Mouse (Mus musculus): ENCODE data around the gene Armc2. TPM values are rescaled to one million over a fixed set of nuclear protein-coding genes. Genes with fewer than 3 reads are reported as not detected.

Armc2 gene
- polyA plus RNA-seq, 1 experiment from 2014 or later: 2.4 TPM

- H3K27ac ChIP-seq (replicated peaks; ENCODE audit: low read depth, low read length): no peak overlapping the region
- DNase-seq (ENCODE audit: low spot score) (no peak), ATAC-seq (replicated peaks; ENCODE audit: insufficient number of reproducible peaks, low FRiP score, low TSS enrichment, low read depth) (no peak)
- no peak overlapping the region for H3K4me2 ChIP-seq (ENCODE audit: low read depth, low read length)
- H3K4me1 ChIP-seq (ENCODE audit: control insufficient read depth, insufficient read depth, low read length): peaks cover 2% of the 10 kb centered on the region; the same call in 1 of the 2 replicates
- H3K4me3 ChIP-seq (ENCODE audit: low read depth, low read length): no peak overlapping the region
- H3K36me3 ChIP-seq (replicated peaks; ENCODE audit: control insufficient read depth, insufficient read depth, low read depth, low read length): no peaks in the 10 kb centered on the region
- no peak overlapping the region for H3K9ac ChIP-seq (replicated peaks; ENCODE audit: low read length)
- H3K27me3 ChIP-seq (ENCODE audit: control insufficient read depth, insufficient read depth, low read length): no peaks in the 10 kb centered on the region
- no peaks in the 10 kb centered on the region for H3K9me3 ChIP-seq (replicated peaks; ENCODE audit: control insufficient read depth, low read length)
These were observed 82.8 kb downstream of the Armc2 start for GRCm38 (mm10) chr10:41935476-41935829.

- 21% methylated on average over 21 of the region's 21 CpGs for WGBS
- ATAC-seq (replicated peaks; ENCODE audit: insufficient number of reproducible peaks, low FRiP score, low TSS enrichment, low read depth): no peak; the same call in 1 of the 2 replicates
- H3K9ac ChIP-seq (replicated peaks; ENCODE audit: low read length): peak overlapping the region; percentile 41
- peak overlapping the region; percentile 32 for H3K4me2 ChIP-seq (ENCODE audit: low read depth, low read length)
- no peak overlapping the region for H3K27ac ChIP-seq (replicated peaks; ENCODE audit: low read depth, low read length)
- no peak overlapping the region for H3K4me3 ChIP-seq (ENCODE audit: low read depth, low read length)
- peak; percentile 27 for DNase-seq (ENCODE audit: low spot score)
- H3K36me3 ChIP-seq (replicated peaks; ENCODE audit: control insufficient read depth, insufficient read depth, low read depth, low read length): no peaks in the 10 kb centered on the region
- no peaks in the 10 kb centered on the region for H3K9me3 ChIP-seq (replicated peaks; ENCODE audit: control insufficient read depth, low read length)
- H3K4me1 ChIP-seq (ENCODE audit: control insufficient read depth, insufficient read depth, low read length): peaks cover 2% of the 10 kb centered on the region; the same call in 1 of the 2 replicates
- H3K27me3 ChIP-seq (ENCODE audit: control insufficient read depth, insufficient read depth, low read length): no peaks in the 10 kb centered on the region
These were observed 83.4 kb downstream of the Armc2 start for GRCm38 (mm10) chr10:41934633-41935475.

- Histone ChIP-seq H3K4me2 (ENCODE audit: low read depth, low read length) (no peak overlapping the region), H3K4me1 (ENCODE audit: control insufficient read depth, insufficient read depth, low read length) (peaks cover 2% of the 10 kb centered on the region; the same call in 1 of the 2 replicates), H3K9me3 (replicated peaks; ENCODE audit: control insufficient read depth, low read length) (no peaks in the 10 kb centered on the region), H3K4me3 (ENCODE audit: low read depth, low read length) (no peak overlapping the region), H3K27ac (replicated peaks; ENCODE audit: low read depth, low read length) (no peak overlapping the region), H3K9ac (replicated peaks; ENCODE audit: low read length) (no peak overlapping the region), H3K36me3 (replicated peaks; ENCODE audit: control insufficient read depth, insufficient read depth, low read depth, low read length) (no peaks in the 10 kb centered on the region), H3K27me3 (ENCODE audit: control insufficient read depth, insufficient read depth, low read length) (no peaks in the 10 kb centered on the region)
- peak; percentile 60 for DNase-seq (ENCODE audit: low spot score)
- ATAC-seq (replicated peaks; ENCODE audit: insufficient number of reproducible peaks, low FRiP score, low TSS enrichment, low read depth): no peak
- WGBS: 63% methylated on average over 6 of the region's 6 CpGs
These were observed 84.7 kb downstream of the Armc2 start for GRCm38 (mm10) chr10:41933536-41933935.

GRCm38 (mm10) chr10:41932943-41933342 is 85.3 kb downstream of the Armc2 start:
- Histone ChIP-seq H3K4me1 (ENCODE audit: control insufficient read depth, insufficient read depth, low read length) (peaks cover 2% of the 10 kb centered on the region; the same call in 1 of the 2 replicates), H3K4me3 (ENCODE audit: low read depth, low read length) (no peak overlapping the region), H3K9ac (replicated peaks; ENCODE audit: low read length) (no peak overlapping the region), H3K36me3 (replicated peaks; ENCODE audit: control insufficient read depth, insufficient read depth, low read depth, low read length) (no peaks in the 10 kb centered on the region), H3K9me3 (replicated peaks; ENCODE audit: control insufficient read depth, low read length) (no peaks in the 10 kb centered on the region), H3K27me3 (ENCODE audit: control insufficient read depth, insufficient read depth, low read length) (no peaks in the 10 kb centered on the region), H3K27ac (replicated peaks; ENCODE audit: low read depth, low read length) (no peak overlapping the region), H3K4me2 (ENCODE audit: low read depth, low read length) (no peak overlapping the region)
- DNase-seq (ENCODE audit: low spot score) (no peak), ATAC-seq (replicated peaks; ENCODE audit: insufficient number of reproducible peaks, low FRiP score, low TSS enrichment, low read depth) (no peak)
- 86% methylated on average over 5 of the region's 5 CpGs for WGBS

GRCm38 (mm10) chr10:41931962-41932361 is 86.3 kb downstream of the Armc2 start:
- no peaks in the 10 kb centered on the region for H3K36me3 ChIP-seq (replicated peaks; ENCODE audit: control insufficient read depth, insufficient read depth, low read depth, low read length)
- no peak overlapping the region for H3K4me2 ChIP-seq (ENCODE audit: low read depth, low read length)
- H3K4me1 ChIP-seq (ENCODE audit: control insufficient read depth, insufficient read depth, low read length): peaks cover 2% of the 10 kb centered on the region; the same call in 1 of the 2 replicates
- DNase-seq (ENCODE audit: low spot score) (no peak), ATAC-seq (replicated peaks; ENCODE audit: insufficient number of reproducible peaks, low FRiP score, low TSS enrichment, low read depth) (no peak)
- 84% methylated on average over 12 of the region's 12 CpGs for WGBS
- no peaks in the 10 kb centered on the region for H3K27me3 ChIP-seq (ENCODE audit: control insufficient read depth, insufficient read depth, low read length)
- no peak overlapping the region for H3K4me3 ChIP-seq (ENCODE audit: low read depth, low read length)
- H3K27ac ChIP-seq (replicated peaks; ENCODE audit: low read depth, low read length): no peak overlapping the region
- H3K9me3 ChIP-seq (replicated peaks; ENCODE audit: control insufficient read depth, low read length): no peaks in the 10 kb centered on the region
- H3K9ac ChIP-seq (replicated peaks; ENCODE audit: low read length): no peak overlapping the region

- Histone ChIP-seq H3K36me3 (replicated peaks; ENCODE audit: control insufficient read depth, insufficient read depth, low read depth, low read length) (no peaks in the 10 kb centered on the region), H3K4me1 (ENCODE audit: control insufficient read depth, insufficient read depth, low read length) (peaks cover 2% of the 10 kb centered on the region; the same call in 1 of the 2 replicates), H3K4me2 (ENCODE audit: low read depth, low read length) (no peak overlapping the region), H3K4me3 (ENCODE audit: low read depth, low read length) (no peak overlapping the region), H3K27me3 (ENCODE audit: control insufficient read depth, insufficient read depth, low read length) (no peaks in the 10 kb centered on the region), H3K9ac (replicated peaks; ENCODE audit: low read length) (no peak overlapping the region), H3K9me3 (replicated peaks; ENCODE audit: control insufficient read depth, low read length) (no peaks in the 10 kb centered on the region), H3K27ac (replicated peaks; ENCODE audit: low read depth, low read length) (no peak overlapping the region)
- ATAC-seq (replicated peaks; ENCODE audit: insufficient number of reproducible peaks, low FRiP score, low TSS enrichment, low read depth) (no peak), DNase-seq (ENCODE audit: low spot score) (no peak)
- 63% methylated on average over 4 of the region's 4 CpGs for WGBS
These were observed 87.3 kb downstream of the Armc2 start for GRCm38 (mm10) chr10:41930966-41931365.

- Histone ChIP-seq H3K4me2 (ENCODE audit: low read depth, low read length) (no peak overlapping the region), H3K4me3 (ENCODE audit: low read depth, low read length) (no peak overlapping the region), H3K27me3 (ENCODE audit: control insufficient read depth, insufficient read depth, low read length) (no peaks in the 10 kb centered on the region), H3K4me1 (ENCODE audit: control insufficient read depth, insufficient read depth, low read length) (no peaks in the 10 kb centered on the region), H3K36me3 (replicated peaks; ENCODE audit: control insufficient read depth, insufficient read depth, low read depth, low read length) (no peaks in the 10 kb centered on the region), H3K9me3 (replicated peaks; ENCODE audit: control insufficient read depth, low read length) (no peaks in the 10 kb centered on the region), H3K27ac (replicated peaks; ENCODE audit: low read depth, low read length) (no peak overlapping the region), H3K9ac (replicated peaks; ENCODE audit: low read length) (no peak overlapping the region)
- WGBS: 86% methylated on average over 14 of the region's 14 CpGs
- DNase-seq (ENCODE audit: low spot score) (no peak), ATAC-seq (replicated peaks; ENCODE audit: insufficient number of reproducible peaks, low FRiP score, low TSS enrichment, low read depth) (no peak)
These were observed 91.5 kb downstream of the Armc2 start for GRCm38 (mm10) chr10:41926726-41927125.

GRCm38 (mm10) chr10:41912290-41912994 is 105.8 kb downstream of the Armc2 start:
- Histone ChIP-seq H3K4me3 (ENCODE audit: low read depth, low read length) (no peak overlapping the region), H3K4me2 (ENCODE audit: low read depth, low read length) (no peak overlapping the region), H3K9ac (replicated peaks; ENCODE audit: low read length) (no peak overlapping the region), H3K27ac (replicated peaks; ENCODE audit: low read depth, low read length) (no peak overlapping the region), H3K36me3 (replicated peaks; ENCODE audit: control insufficient read depth, insufficient read depth, low read depth, low read length) (no peaks in the 10 kb centered on the region), H3K4me1 (ENCODE audit: control insufficient read depth, insufficient read depth, low read length) (no peaks in the 10 kb centered on the region), H3K9me3 (replicated peaks; ENCODE audit: control insufficient read depth, low read length) (no peaks in the 10 kb centered on the region), H3K27me3 (ENCODE audit: control insufficient read depth, insufficient read depth, low read length) (no peaks in the 10 kb centered on the region)
- no peak for ATAC-seq (replicated peaks; ENCODE audit: insufficient number of reproducible peaks, low FRiP score, low TSS enrichment, low read depth)
- no peak for DNase-seq (ENCODE audit: low spot score)
- 91% methylated on average over 8 of the region's 8 CpGs for WGBS
